Comparison of ENCODE assay signal across 9 mouse cellular contexts in the genomic region with DNA sequence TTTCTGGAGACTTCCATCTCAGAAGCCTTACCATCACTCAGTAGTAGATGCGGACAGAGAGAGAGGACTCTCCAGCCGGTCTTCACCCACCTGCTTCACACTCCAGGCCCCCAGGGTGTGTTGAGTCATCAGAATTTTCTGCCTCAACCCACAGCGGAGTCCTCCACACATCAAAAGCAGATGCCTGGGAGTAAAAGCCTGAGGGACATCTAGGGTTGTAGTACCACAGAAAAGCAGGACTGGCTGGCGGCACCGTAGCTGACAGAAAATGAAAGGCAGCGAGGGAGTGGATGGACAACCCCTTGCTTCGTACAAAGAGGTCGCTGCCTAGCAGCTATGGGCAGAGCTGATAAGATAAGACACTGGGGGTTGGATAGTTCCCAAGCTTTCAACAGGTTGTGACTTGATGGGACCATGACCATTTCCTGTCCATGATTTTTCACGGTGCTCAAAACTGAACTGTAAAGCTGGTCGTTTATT. TPM values are rescaled to one million over a fixed set of nuclear protein-coding genes. Genes with fewer than 3 reads are reported as not detected.
A peak's percentile ranks its signal among the peaks of the same experiment; 100 is the strongest.
DNase-seq lines count a peak whose midpoint lies in the region; ATAC-seq and TF ChIP-seq lines count a peak whose summit lies in the region.
"Had no signal": no experiment of that assay in that cellular context is flagged by ENCODE, and none has a peak within 500 bp of the region (broad histone marks: within the 10 kb centered on the region; RNA-seq: fewer than 3 reads in every experiment).

No protein-coding gene starts in this region.

- intact Hi-C loops in gastrocnemius, adult 2 months (cut with DNase I), result loop anchor here (5.0 kb wide), 2 partner anchors 193 to 287 kb away; no protein-coding TSS in a partner anchor

- H3K36me3 ChIP-seq in midbrain, embryonic 11.5 days (ENCODE audit: control insufficient read depth, insufficient read depth, low read length), result no peaks in the 10 kb centered on the region
- no peaks in the 10 kb centered on the region for H3K36me3 ChIP-seq in midbrain, postnatal 0 days (ENCODE audit: insufficient read depth, low read length)
- H3K36me3 ChIP-seq in intestine, postnatal 0 days (ENCODE audit: control insufficient read depth, insufficient read depth), result 0 out of 2 replicates have a peak, but pooled peaks cover 4% of the 10 kb centered on the region
- H3K36me3 ChIP-seq in stomach, embryonic 14.5 days (ENCODE audit: control insufficient read depth, insufficient read depth, low read length), result no peaks in the 10 kb centered on the region

- H3K4me1 ChIP-seq in midbrain, embryonic 11.5 days (ENCODE audit: control insufficient read depth, insufficient read depth, low read length), result peaks cover 9% of the 10 kb centered on the region; the same call in 1 of the 2 replicates
- peaks cover 4% of the 10 kb centered on the region; the same call in 1 of the 2 replicates for H3K4me1 ChIP-seq in midbrain, postnatal 0 days (ENCODE audit: insufficient read depth, low read length)
- peaks cover 3% of the 10 kb centered on the region; the same call in 1 of the 2 replicates for H3K4me1 ChIP-seq in intestine, postnatal 0 days (replicated peaks; ENCODE audit: control insufficient read depth, insufficient read depth, low read length)
- H3K4me1 ChIP-seq in stomach, embryonic 14.5 days (ENCODE audit: control insufficient read depth, insufficient read depth, low read length), result peaks cover 23% of the 10 kb centered on the region

- ATAC-seq in midbrain, embryonic 11.5 days (ENCODE audit: low FRiP score), result no peak
- no peak for ATAC-seq in midbrain, postnatal 0 days (ENCODE audit: low FRiP score)
- no peak for ATAC-seq in intestine, postnatal 0 days
- no peak for ATAC-seq in stomach, embryonic 14.5 days (ENCODE audit: insufficient number of reproducible peaks, insufficient read depth, low FRiP score, low read depth)

- TF ChIP-seq CTCF in gastrocnemius, adult 2 months (IDR thresholded peaks at IDR 0.05), result no peak
- TF ChIP-seq CTCF in midbrain, postnatal 0 days (IDR thresholded peaks at IDR 0.05), result no peak
- TF ChIP-seq CTCF in intestine, postnatal 0 days (IDR thresholded peaks at IDR 0.05; ENCODE audit: low read depth), result no peak

- H3K9me3 ChIP-seq in midbrain, embryonic 11.5 days (ENCODE audit: control insufficient read depth, low read length), result no peaks in the 10 kb centered on the region
- no peaks in the 10 kb centered on the region for H3K9me3 ChIP-seq in midbrain, postnatal 0 days (ENCODE audit: low read length)
- H3K9me3 ChIP-seq in intestine, postnatal 0 days (ENCODE audit: control insufficient read depth), result no peaks in the 10 kb centered on the region
- no peaks in the 10 kb centered on the region for H3K9me3 ChIP-seq in stomach, embryonic 14.5 days (ENCODE audit: control insufficient read depth, low read depth, low read length)

- DNase-seq in gastrocnemius, adult 2 months, result no peak
- DNase-seq in gastrocnemius, adult 18-20 months (ENCODE audit: low spot score), result no peak
- DNase-seq in midbrain, embryonic 11.5 days (ENCODE audit: low spot score, missing footprints), result peak; percentile 87
- no peak for DNase-seq in midbrain, postnatal 0 days (ENCODE audit: low spot score)
- DNase-seq in thymus, postnatal 4 days, result no peak
- no peak for DNase-seq in cerebellum, adult 18-20 months

- H3K4me2 ChIP-seq in midbrain, embryonic 11.5 days, result peak overlapping the region; percentile 93; the same call in 1 of the 2 replicates
- no peak overlapping the region for H3K4me2 ChIP-seq in midbrain, postnatal 0 days (ENCODE audit: low read depth, low read length, poor library complexity, severe bottlenecking)
- H3K4me2 ChIP-seq in intestine, postnatal 0 days (replicated peaks; ENCODE audit: low read depth), result peak overlapping the region; percentile 93
- peak overlapping the region; percentile 86 for H3K4me2 ChIP-seq in stomach, embryonic 14.5 days (replicated peaks; ENCODE audit: low read depth, low read length)

- H3K9ac ChIP-seq in midbrain, embryonic 11.5 days (ENCODE audit: low read length), result no peak overlapping the region
- H3K9ac ChIP-seq in midbrain, postnatal 0 days (replicated peaks; ENCODE audit: low read length, poor library complexity, severe bottlenecking), result no peak overlapping the region
- H3K9ac ChIP-seq in intestine, postnatal 0 days (ENCODE audit: low read depth, low read length), result peak overlapping the region; percentile 84; the same call in 1 of the 2 replicates
- no peak overlapping the region; the same call in 1 of the 2 replicates for H3K9ac ChIP-seq in stomach, embryonic 14.5 days (replicated peaks; ENCODE audit: low read depth, low read length)

- H3K4me3 ChIP-seq in gastrocnemius, adult 2 months, result peak overlapping the region; percentile 91
- H3K4me3 ChIP-seq in midbrain, embryonic 11.5 days (ENCODE audit: low read depth, low read length), result no peak overlapping the region
- H3K4me3 ChIP-seq in midbrain, postnatal 0 days (ENCODE audit: low read depth, low read length), result no peak overlapping the region
- H3K4me3 ChIP-seq in intestine, postnatal 0 days (ENCODE audit: low read depth, low read length), result peak overlapping the region; percentile 71; the same call in 1 of the 2 replicates
- H3K4me3 ChIP-seq in stomach, embryonic 14.5 days (ENCODE audit: low read depth, low read length), result peak overlapping the region; percentile 75; the same call in 1 of the 2 replicates

- WGBS in midbrain, embryonic 11.5 days, result 31% methylated on average over 10 of the region's 10 CpGs
- WGBS in midbrain, postnatal 0 days, result 42% methylated on average over 10 of the region's 10 CpGs
- 34% methylated on average over 10 of the region's 10 CpGs for WGBS in intestine, postnatal 0 days
- WGBS in stomach, embryonic 14.5 days, result 45% methylated on average over 10 of the region's 10 CpGs

- peaks cover 2% of the 10 kb centered on the region; the same call in 1 of the 2 replicates for H3K27me3 ChIP-seq in midbrain, embryonic 11.5 days (ENCODE audit: control insufficient read depth, insufficient read depth, low read length)
- no peaks in the 10 kb centered on the region; the same call in 1 of the 2 replicates for H3K27me3 ChIP-seq in midbrain, postnatal 0 days (ENCODE audit: insufficient read depth, low read length)
- H3K27me3 ChIP-seq in intestine, postnatal 0 days (replicated peaks; ENCODE audit: control insufficient read depth, insufficient read depth, low read length), result no peaks in the 10 kb centered on the region
- H3K27me3 ChIP-seq in stomach, embryonic 14.5 days (ENCODE audit: control insufficient read depth, insufficient read depth, low read length), result no peaks in the 10 kb centered on the region
- H3K27me3 ChIP-seq: CH12.LX had no signal

- peak overlapping the region; percentile 92 for H3K27ac ChIP-seq in gastrocnemius, adult 2 months
- H3K27ac ChIP-seq in midbrain, embryonic 11.5 days (ENCODE audit: low read depth, low read length), result no peak overlapping the region
- no peak overlapping the region for H3K27ac ChIP-seq in midbrain, postnatal 0 days (ENCODE audit: low read depth, low read length)
- peak overlapping the region; percentile 54; the same call in 1 of the 2 replicates for H3K27ac ChIP-seq in intestine, postnatal 0 days (ENCODE audit: low read depth, low read length)
- peak overlapping the region; percentile 85 for H3K27ac ChIP-seq in stomach, embryonic 14.5 days (ENCODE audit: low read length)

RNA-seq across cellular contexts. Expression of a gene that starts 0.7 kb away (rescaled TPM):
- total RNA-seq in gastrocnemius, adult 2 months (2021), result 10 to 100 TPM in 1 of 2 experiments, 1 to 10 TPM in 1; 5.3 to 13.8 TPM
- total RNA-seq in gastrocnemius, adult 18-20 months (2021), result 10 to 100 TPM in 1 of 2 experiments, 1 to 10 TPM in 1; 4.4 to 10.2 TPM
- polyA plus RNA-seq in midbrain, embryonic 11.5 days (2014; fragmentation: Nextera tagmentation; extraction: Ambion mirVana), result 45.2 and 50.7 TPM in 2 replicates
- total RNA-seq in midbrain, postnatal 0 days (2014; rRNA removed), result 17.9 and 19.1 TPM in 2 replicates
- polyA plus RNA-seq in midbrain, postnatal 0 days (2015; fragmentation: Nextera tagmentation; extraction: Ambion mirVana), result 28.7 and 28.8 TPM in 2 replicates
- 64.9 and 70.3 TPM in 2 replicates for polyA plus RNA-seq in intestine, postnatal 0 days (2015; fragmentation: Nextera tagmentation; extraction: Ambion mirVana)
- polyA plus RNA-seq in stomach, embryonic 14.5 days (2014; fragmentation: Nextera tagmentation; extraction: Ambion mirVana), result 92.6 and 99.7 TPM in 2 replicates

Comparison
In these comparisons a context has a peak if more than half of its experiments do, and no peak if none do; other contexts are left out.
1. H3K27ac ChIP-seq: peak in gastrocnemius, adult 2 months (single experiment), intestine, postnatal 0 days (single experiment) and stomach, embryonic 14.5 days (single experiment); none in midbrain, embryonic 11.5 days (single experiment) and midbrain, postnatal 0 days (single experiment).
2. H3K4me3 ChIP-seq: peak in gastrocnemius, adult 2 months (single experiment), intestine, postnatal 0 days (single experiment) and stomach, embryonic 14.5 days (single experiment); none in midbrain, embryonic 11.5 days (single experiment) and midbrain, postnatal 0 days (single experiment).